Mouse (Mus musculus) lung, postnatal 0 days (tissue): Measurements from ENCODE around the gene Cenpt. TPM values are rescaled to one million over a fixed set of nuclear protein-coding genes. Genes with fewer than 3 reads are reported as not detected.
A peak's percentile ranks its signal among the peaks of the same experiment; 100 is the strongest.

Experiments
- ATAC-seq: fragments of 200-750 bp; cut with Nextera tagmentation; 2 replicates; pipeline ENCODE4 v1.8.0; 2017; ENCODE audit warnings: moderate library complexity
- DNase-seq: peaks from one replicate; pipeline ENCODE4 v3.0.0-alpha.2; 2016; ENCODE audit warnings: low spot score
- H3K27ac ChIP-seq: fragments of 300-500 bp; sonication (generic); 2 replicates; pipeline ENCODE4 v1.5.1; 2014; ENCODE audit warnings: antibody characterized with exemption, mild to moderate bottlenecking, low read length, mixed read lengths
- H3K27me3 ChIP-seq: fragments of 300-500 bp; sonication (generic); replicated peaks from 2 replicates; pipeline ENCODE4 v1.6.1; 2014; ENCODE audit warnings: low read length, mixed read lengths; ENCODE audit not compliant: insufficient read depth
- H3K36me3 ChIP-seq: fragments of 300-500 bp; sonication (generic); 2 replicates; pipeline ENCODE4 v1.6.1; 2014; ENCODE audit warnings: low read length, mixed read lengths; ENCODE audit not compliant: insufficient read depth
- H3K4me1 ChIP-seq: fragments of 300-500 bp; sonication (generic); 2 replicates; pipeline ENCODE4 v1.6.1; 2014; ENCODE audit warnings: antibody characterized with exemption, low read depth, low read length, mixed read lengths; ENCODE audit not compliant: insufficient read depth
- H3K4me2 ChIP-seq: fragments of 300-500 bp; sonication (generic); replicated peaks from 2 replicates; pipeline ENCODE4 v1.6.1; 2014; ENCODE audit warnings: low read depth, mild to moderate bottlenecking, low read length, moderate library complexity, mixed read lengths
- H3K4me3 ChIP-seq: fragments of 300-500 bp; sonication (generic); 2 replicates; pipeline ENCODE4 v1.5.1; 2014; ENCODE audit warnings: low read depth, low read length
- H3K9ac ChIP-seq: fragments of 300-500 bp; sonication (generic); replicated peaks from 2 replicates; pipeline ENCODE4 v1.6.1; 2014; ENCODE audit warnings: low read depth, mild to moderate bottlenecking
- H3K9me3 ChIP-seq: fragments of 300-500 bp; sonication (generic); 2 replicates; pipeline ENCODE4 v1.6.1; 2016; ENCODE audit warnings: low read length, mixed read lengths
- CTCF ChIP-seq: IDR thresholded peaks from 2 replicates; pipeline ENCODE4 v1.5.1; 2016; ENCODE audit warnings: antibody characterized with exemption, mild to moderate bottlenecking
- EP300 ChIP-seq: IDR thresholded peaks from 2 replicates; pipeline ENCODE4 v1.6.1; 2016; ENCODE audit warnings: antibody characterized with exemption, mild to moderate bottlenecking, control low read depth
- WGBS: fragments of 180-500 bp; shearing (Covaris S2); extraction: QIAGEN DNeasy Blood & Tissue Kit; methylation state at CpG from one replicate; pipeline ENCODE4 v1.1.7; 2014; 5-methylcytosine and 5-hydroxymethylcytosine counted together
- polyA plus RNA-seq: library from polyadenylated mRNA; unstranded; fragments of >200 nt; fragmentation: Nextera tagmentation; extraction: Ambion mirVana; gene quantifications from 2 replicates; pipeline ENCODE4 v1.2.1, GENCODE M21; 2015

Cenpt gene
- 14.3 and 15.9 TPM in 2 replicates for polyA plus RNA-seq

- Histone ChIP-seq H3K27me3 (no peaks in the 10 kb centered on the region), H3K4me2 (no peak within 1 kb of the TSS), H3K27ac (no peak within 1 kb of the TSS), H3K9me3 (no peaks in the 10 kb centered on the region), H3K36me3 (0 out of 2 replicates have a peak, but pooled peaks cover 8% of the 10 kb centered on the region), H3K4me3 (no peak within 1 kb of the TSS), H3K4me1 (peaks cover 20% of the 10 kb centered on the region), H3K9ac (no peak within 1 kb of the TSS)
- no peak for DNase-seq
- no peak for ATAC-seq
- WGBS: 87% methylated on average over 3 of the region's 3 CpGs
- TF ChIP-seq EP300 (no peak), CTCF (no peak)
These were observed at the start of gene Cenpt for GRCm38 (mm10) chr8:105853178-105853577. Gene Cenpt, minus strand, starts transcription at chr8:105853278.

GRCm38 (mm10) chr8:105900941-105901616, 48.0 kb upstream of the Cenpt start:
- TF ChIP-seq CTCF (no peak), EP300 (no peak)
- Histone ChIP-seq H3K4me2 (peak overlapping the region; percentile 79), H3K9me3 (no peaks in the 10 kb centered on the region), H3K27me3 (no peaks in the 10 kb centered on the region), H3K27ac (peak overlapping the region; percentile 92), H3K4me1 (peaks cover 6% of the 10 kb centered on the region; the same call in 1 of the 2 replicates), H3K9ac (peak overlapping the region; percentile 98), H3K4me3 (peak overlapping the region; percentile 96), H3K36me3 (no peaks in the 10 kb centered on the region)
- ATAC-seq: 0 out of 2 replicates have a peak, but pooled peaks have one; percentile 1
- WGBS: 25% methylated on average over 16 of the region's 16 CpGs
- DNase-seq: no peak

- Histone ChIP-seq H3K27ac (peak within 1 kb of the TSS; percentile 92), H3K4me2 (peak within 1 kb of the TSS; percentile 79), H3K9ac (peak within 1 kb of the TSS; percentile 98), H3K36me3 (no peaks in the 10 kb centered on the region), H3K4me1 (peaks cover 6% of the 10 kb centered on the region; the same call in 1 of the 2 replicates), H3K27me3 (no peaks in the 10 kb centered on the region), H3K9me3 (no peaks in the 10 kb centered on the region), H3K4me3 (peak within 1 kb of the TSS; percentile 96)
- ATAC-seq (peak; percentile 97), DNase-seq (peak; percentile 96)
- TF ChIP-seq CTCF (peak; percentile 30), EP300 (no peak)
- WGBS: under 1% methylated on average over 51 of the region's 68 CpGs
These were observed 47.3 kb upstream of the Cenpt start, which contains the start of gene Pskh1 for GRCm38 (mm10) chr8:105900180-105900940. Gene Pskh1, plus strand, starts transcription at chr8:105900441.

GRCm38 (mm10) chr8:105897801-105898480, 44.9 kb upstream of the Cenpt start:
- H3K27ac ChIP-seq: no peak overlapping the region
- H3K9ac ChIP-seq: no peak overlapping the region
- no peaks in the 10 kb centered on the region for H3K36me3 ChIP-seq
- no peak for ATAC-seq
- H3K27me3 ChIP-seq: no peaks in the 10 kb centered on the region
- no peak overlapping the region for H3K4me2 ChIP-seq
- H3K4me3 ChIP-seq: no peak overlapping the region
- TF ChIP-seq EP300 (no peak), CTCF (no peak)
- no peak for DNase-seq
- H3K9me3 ChIP-seq: no peaks in the 10 kb centered on the region
- WGBS: 74% methylated on average over 9 of the region's 9 CpGs
- peaks cover 6% of the 10 kb centered on the region; the same call in 1 of the 2 replicates for H3K4me1 ChIP-seq

GRCm38 (mm10) chr8:105893339-105893738, 40.3 kb upstream of the Cenpt start, which contains the start of gene Nrn1l:
Gene Nrn1l, plus strand, starts transcription at chr8:105893567.
- ATAC-seq: peak; percentile 91
- WGBS: 15% methylated on average over 11 of the region's 11 CpGs
- DNase-seq: peak; percentile 85
- TF ChIP-seq EP300 (no peak), CTCF (peak; percentile 27)
- H3K9me3 ChIP-seq: no peaks in the 10 kb centered on the region
- H3K36me3 ChIP-seq: peaks cover 34% of the 10 kb centered on the region; the same call in 1 of the 2 replicates
- no peak within 1 kb of the TSS for H3K4me3 ChIP-seq
- H3K4me2 ChIP-seq: no peak within 1 kb of the TSS
- no peak within 1 kb of the TSS for H3K9ac ChIP-seq
- no peaks in the 10 kb centered on the region for H3K27me3 ChIP-seq
- no peak within 1 kb of the TSS for H3K27ac ChIP-seq
- H3K4me1 ChIP-seq: no peaks in the 10 kb centered on the region

GRCm38 (mm10) chr8:105892432-105892831, 39.4 kb upstream of the Cenpt start:
- no peak; the same call in 1 of the 2 replicates for ATAC-seq
- Histone ChIP-seq H3K36me3 (peaks cover 39% of the 10 kb centered on the region; the same call in 1 of the 2 replicates), H3K9ac (no peak overlapping the region), H3K27me3 (no peaks in the 10 kb centered on the region), H3K4me3 (no peak overlapping the region), H3K9me3 (no peaks in the 10 kb centered on the region), H3K4me2 (no peak overlapping the region), H3K27ac (no peak overlapping the region), H3K4me1 (no peaks in the 10 kb centered on the region)
- TF ChIP-seq CTCF: peak; percentile 63
- TF ChIP-seq EP300: no peak
- peak; percentile 37 for DNase-seq
- 82% methylated on average over 6 of the region's 6 CpGs for WGBS
